Mouse (Mus musculus) C2C12 (cell line): ENCODE measurements at regions not wholly inside any gene's neighbourhood (a gene's known extent, or its start where the extent isn't known, plus 50 kb on each side); places are given as distances from the start of the nearest gene placed in this dataset.

Experiments
- CEBPB ChIP-seq: IDR thresholded peaks from one replicate; pipeline ENCODE4 v1.6.1; 2011; ENCODE audit warnings: low read depth, mild to moderate bottlenecking, control low read depth, moderate library complexity
- CTCF ChIP-seq: IDR thresholded peaks from one replicate; pipeline ENCODE4 v1.5.1; 2011; ENCODE audit not compliant: control insufficient read depth, insufficient read depth, insufficient read length
- MAX ChIP-seq: IDR thresholded peaks from one replicate; pipeline ENCODE4 v1.6.1; 2011; ENCODE audit warnings: mild to moderate bottlenecking, control low read depth
- MYOG ChIP-seq: IDR thresholded peaks from one replicate; pipeline ENCODE4 v1.6.1; 2011; ENCODE audit not compliant: control insufficient read depth, insufficient read length; ENCODE audit errors: extremely low read depth
- USF1 ChIP-seq: IDR thresholded peaks from one replicate; pipeline ENCODE4 v1.6.1; 2011; ENCODE audit warnings: low read depth, mild to moderate bottlenecking, control low read depth, moderate library complexity

DNA sequence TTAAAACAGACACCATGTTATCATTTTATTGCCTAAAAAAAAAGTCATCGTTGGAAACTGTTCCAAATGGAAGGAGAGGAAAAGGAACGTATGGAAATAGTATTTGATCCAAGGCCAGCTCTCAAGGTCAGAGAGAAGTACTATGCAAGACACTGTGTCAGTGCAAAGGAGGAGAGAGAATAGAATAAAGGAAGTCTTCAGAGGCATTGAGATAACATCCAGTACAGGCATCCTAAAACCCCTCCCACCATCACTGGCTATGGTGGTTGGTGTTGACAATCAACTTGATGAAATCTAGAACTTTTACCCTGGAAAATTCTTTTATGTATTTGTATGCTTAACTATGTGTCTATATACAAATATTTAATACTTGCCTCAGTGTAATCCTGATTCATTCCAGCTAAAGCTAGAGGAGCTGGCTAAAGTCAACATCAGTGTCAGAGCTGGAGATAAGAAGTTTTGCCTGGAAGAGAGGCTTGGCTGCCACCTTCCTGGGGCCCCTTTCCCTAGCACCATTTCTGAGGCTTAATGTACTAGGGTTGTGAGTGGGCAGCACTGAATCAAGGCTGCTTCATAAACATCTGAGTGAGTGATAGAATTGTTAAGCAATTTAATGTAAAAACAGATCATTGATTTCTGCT lies 104.1 kb upstream of the Tmtc1 start:
- no peak for TF ChIP-seq CTCF
- TF ChIP-seq MAX: no peak
- no peak for TF ChIP-seq MYOG
- TF ChIP-seq USF1: no peak
- TF ChIP-seq CEBPB: no peak
